Mouse (Mus musculus): ENCODE measurements around the gene Sema7a. TPM values are rescaled to one million over a fixed set of nuclear protein-coding genes. Genes with fewer than 3 reads are reported as not detected.

The Sema7a gene
- total RNA-seq, 2 experiments from 2014 or later: 1.1 TPM; not detected in 1

GRCm38 (mm10) chr9:57972776-57973439 lies 33.0 kb downstream of the Sema7a start:
- ATAC-seq (replicated peaks; ENCODE audit: low FRiP score, poor library complexity, severe bottlenecking): no peak

GRCm38 (mm10) chr9:57973440-57974066 lies 33.6 kb downstream of the Sema7a start:
- no peak for ATAC-seq (replicated peaks; ENCODE audit: low FRiP score, poor library complexity, severe bottlenecking)

GRCm38 (mm10) chr9:57974221-57974620 lies 34.3 kb downstream of the Sema7a start:
- ATAC-seq (replicated peaks; ENCODE audit: low FRiP score, poor library complexity, severe bottlenecking): no peak

GRCm38 (mm10) chr9:57975200-57975821 lies 35.4 kb downstream of the Sema7a start:
- ATAC-seq (replicated peaks; ENCODE audit: low FRiP score, poor library complexity, severe bottlenecking): no peak

- ATAC-seq (replicated peaks; ENCODE audit: low FRiP score, poor library complexity, severe bottlenecking): no peak
Measured at GRCm38 (mm10) chr9:57978025-57978424, 38.1 kb downstream of the Sema7a start.

- ATAC-seq (replicated peaks; ENCODE audit: low FRiP score, poor library complexity, severe bottlenecking): no peak
Measured at GRCm38 (mm10) chr9:57978858-57979257, 38.9 kb downstream of the Sema7a start.

- ATAC-seq (replicated peaks; ENCODE audit: low FRiP score, poor library complexity, severe bottlenecking): no peak
Measured at GRCm38 (mm10) chr9:57980570-57980969, 40.7 kb downstream of the Sema7a start.

- ATAC-seq (replicated peaks; ENCODE audit: low FRiP score, poor library complexity, severe bottlenecking): no peak
Measured at GRCm38 (mm10) chr9:57985304-57985703, 45.4 kb downstream of the Sema7a start.

- no peak for ATAC-seq (replicated peaks; ENCODE audit: low FRiP score, poor library complexity, severe bottlenecking)
Measured at GRCm38 (mm10) chr9:57986293-57986692, 46.4 kb downstream of the Sema7a start.

GRCm38 (mm10) chr9:57988098-57988497 lies 48.2 kb downstream of the Sema7a start:
- ATAC-seq (replicated peaks; ENCODE audit: low FRiP score, poor library complexity, severe bottlenecking): no peak

- ATAC-seq (replicated peaks; ENCODE audit: low FRiP score, poor library complexity, severe bottlenecking): no peak
Measured at GRCm38 (mm10) chr9:57989309-57989708, 49.4 kb downstream of the Sema7a start.

GRCm38 (mm10) chr9:57990438-57991110 lies 50.7 kb downstream of the Sema7a start:
- no peak for ATAC-seq (replicated peaks; ENCODE audit: low FRiP score, poor library complexity, severe bottlenecking)

- no peak for ATAC-seq (replicated peaks; ENCODE audit: low FRiP score, poor library complexity, severe bottlenecking)
Measured at GRCm38 (mm10) chr9:57992060-57992459, 52.1 kb downstream of the Sema7a start.

- ATAC-seq (replicated peaks; ENCODE audit: low FRiP score, poor library complexity, severe bottlenecking): no peak
Measured at GRCm38 (mm10) chr9:57992781-57993591, 53.1 kb downstream of the Sema7a start.

GRCm38 (mm10) chr9:57995282-57995681 lies 55.4 kb downstream of the Sema7a start:
- ATAC-seq (replicated peaks; ENCODE audit: low FRiP score, poor library complexity, severe bottlenecking): no peak

GRCm38 (mm10) chr9:57997511-57998031 lies 57.7 kb downstream of the Sema7a start:
- no peak for ATAC-seq (replicated peaks; ENCODE audit: low FRiP score, poor library complexity, severe bottlenecking)

GRCm38 (mm10) chr9:57998032-57998659 lies 58.2 kb downstream of the Sema7a start:
- peak; percentile 62; the same call in 1 of the 2 replicates for ATAC-seq (replicated peaks; ENCODE audit: low FRiP score, poor library complexity, severe bottlenecking)

GRCm38 (mm10) chr9:57998685-57999084 lies 58.8 kb downstream of the Sema7a start:
- no peak for ATAC-seq (replicated peaks; ENCODE audit: low FRiP score, poor library complexity, severe bottlenecking)

- no peak for ATAC-seq (replicated peaks; ENCODE audit: low FRiP score, poor library complexity, severe bottlenecking)
Measured at GRCm38 (mm10) chr9:57999676-58000075, 59.8 kb downstream of the Sema7a start.
